Mouse (Mus musculus) splenic B cell, adult 2 months (primary cell): ENCODE data around the gene Ech1.
A peak's percentile ranks its signal among the peaks of the same experiment; 100 is the strongest.

Source experiments
- DNase-seq: peaks from one replicate; pipeline ENCODE4 v3.0.0-alpha.2; 2011; ENCODE audit warnings: low read depth, low spot score
- H3K27me3 ChIP-seq: 2 replicates; pipeline ENCODE4 v1.6.1; 2012; ENCODE audit warnings: mild to moderate bottlenecking, low read length, moderate library complexity, mixed read lengths; ENCODE audit not compliant: control insufficient read depth, poor library complexity, insufficient read depth, severe bottlenecking
- H3K36me3 ChIP-seq: 2 replicates; pipeline ENCODE4 v1.6.1; 2012; ENCODE audit warnings: mild to moderate bottlenecking, low read length, moderate library complexity, mixed read lengths; ENCODE audit not compliant: control insufficient read depth, poor library complexity, insufficient read depth, severe bottlenecking

The Ech1 gene

GRCm38 (mm10) chr7:28824941-28825685, at the start of gene Ech1:
Gene Ech1 (plus strand): TSS chr7:28825217.
- DNase-seq = peak; percentile 92
- H3K36me3 ChIP-seq = peaks cover 15% of the 10 kb centered on the region
- H3K27me3 ChIP-seq = no peaks in the 10 kb centered on the region

DNA sequence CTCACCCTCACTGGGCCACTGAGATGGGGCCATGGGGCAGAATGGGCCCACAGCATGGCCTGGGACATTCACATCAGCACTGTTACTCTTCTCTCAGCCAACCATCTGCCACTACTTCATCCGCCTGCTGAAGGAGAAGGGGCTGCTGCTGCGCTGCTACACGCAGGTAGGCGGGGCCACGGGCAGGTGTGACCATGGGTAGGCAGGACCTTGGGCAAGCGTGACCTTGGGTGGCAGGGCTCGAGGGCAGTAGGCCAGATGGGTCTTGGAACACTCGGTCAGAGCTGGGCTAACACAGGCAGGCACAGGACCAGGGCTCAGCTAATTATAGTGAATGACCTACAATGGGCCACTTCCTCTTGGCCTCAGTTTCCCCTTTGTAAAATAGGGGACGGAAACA, 46.2 kb upstream of the Ech1 start:
- no peak for DNase-seq
- H3K36me3 ChIP-seq = peaks cover 13% of the 10 kb centered on the region
- no peaks in the 10 kb centered on the region for H3K27me3 ChIP-seq

DNA sequence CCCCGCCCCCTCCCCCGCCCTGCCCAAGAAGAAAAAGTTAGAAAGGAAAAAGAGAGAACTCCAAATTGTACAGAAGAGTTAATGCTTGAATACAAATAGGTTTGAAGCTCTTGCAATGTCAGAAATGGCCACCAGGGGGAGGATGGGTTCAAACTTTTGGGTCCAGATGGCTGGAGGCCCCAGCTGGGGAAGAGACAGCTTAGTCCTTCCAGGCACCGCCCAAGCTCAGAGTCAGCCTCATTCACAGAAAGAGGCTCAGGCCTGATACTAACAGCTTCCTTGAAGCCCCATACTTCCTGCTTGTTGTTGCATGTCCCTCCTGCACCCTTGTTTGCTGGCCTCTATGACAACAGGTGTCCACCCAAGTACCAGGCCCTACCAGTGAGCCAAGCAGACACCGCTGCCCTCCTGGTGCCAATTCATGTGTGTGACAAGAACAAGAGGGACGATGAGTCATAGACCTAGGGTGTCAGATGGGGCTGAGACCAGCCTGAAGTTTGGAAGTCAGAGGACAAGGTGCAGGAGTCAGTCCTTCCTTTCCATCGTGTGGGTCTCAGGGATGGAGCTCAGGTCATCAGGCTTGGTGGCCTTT, 44.9 kb upstream of the Ech1 start:
- peak; percentile 93 for DNase-seq
- Histone ChIP-seq H3K27me3 (no peaks in the 10 kb centered on the region), H3K36me3 (peaks cover 7% of the 10 kb centered on the region)

DNA sequence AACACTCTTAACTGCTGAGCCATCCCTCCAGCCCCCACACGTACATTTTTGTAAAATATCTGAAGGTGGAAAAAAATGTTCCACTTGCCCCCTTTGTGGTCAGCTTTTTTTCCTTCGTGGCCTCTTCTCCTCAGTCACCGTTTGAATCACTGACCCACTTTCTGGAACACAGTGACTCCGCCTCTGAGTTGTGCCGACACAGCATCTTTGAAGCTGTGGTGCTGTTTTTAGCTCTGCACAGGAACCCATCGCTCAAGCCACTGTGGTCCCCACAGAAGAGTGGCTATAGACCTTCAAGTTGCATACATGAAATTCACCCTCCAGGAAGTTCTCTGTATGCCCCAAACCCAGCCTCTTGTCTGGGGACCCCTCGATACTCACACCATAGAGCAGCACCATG, 44.2 kb upstream of the Ech1 start:
- DNase-seq = no peak
- Histone ChIP-seq H3K36me3 (peaks cover 5% of the 10 kb centered on the region), H3K27me3 (no peaks in the 10 kb centered on the region)

- H3K27me3 ChIP-seq = no peaks in the 10 kb centered on the region
- peaks cover 5% of the 10 kb centered on the region; the same call in 1 of the 2 replicates for H3K36me3 ChIP-seq
- peak; percentile 80 for DNase-seq
Measured at GRCm38 (mm10) chr7:28781261-28781663, 43.8 kb upstream of the Ech1 start.

GRCm38 (mm10) chr7:28785161-28785560, 39.9 kb upstream of the Ech1 start:
- H3K36me3 ChIP-seq = no peaks in the 10 kb centered on the region; the same call in 1 of the 2 replicates

DNA sequence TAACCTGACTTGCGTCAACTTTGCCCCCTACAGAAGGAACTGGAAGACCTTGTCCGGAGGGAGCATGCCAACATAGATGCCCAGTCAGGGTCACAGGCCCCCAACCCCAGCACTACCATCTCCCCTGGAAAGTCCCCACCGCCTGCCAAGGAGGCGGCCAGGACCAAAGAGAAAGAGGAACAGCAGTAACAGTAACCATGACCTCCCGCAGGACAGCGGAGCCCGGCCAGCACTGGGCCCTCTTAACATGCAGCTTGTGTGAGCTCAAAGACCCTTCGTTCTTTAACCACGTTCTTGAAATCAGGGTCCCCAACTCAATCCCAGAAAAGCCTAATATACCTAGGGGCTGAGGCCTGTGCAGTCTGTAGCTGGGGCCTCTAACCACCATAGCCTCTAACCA, 37.1 kb upstream of the Ech1 start:
- no peaks in the 10 kb centered on the region; the same call in 1 of the 2 replicates for H3K36me3 ChIP-seq
- peak; percentile 37 for DNase-seq
- H3K27me3 ChIP-seq = no peaks in the 10 kb centered on the region

More at GRCm38 (mm10) chr7:28785161-28785560, 39.9 kb upstream of the Ech1 start:
- no peaks in the 10 kb centered on the region for H3K27me3 ChIP-seq
- no peak for DNase-seq

DNA sequence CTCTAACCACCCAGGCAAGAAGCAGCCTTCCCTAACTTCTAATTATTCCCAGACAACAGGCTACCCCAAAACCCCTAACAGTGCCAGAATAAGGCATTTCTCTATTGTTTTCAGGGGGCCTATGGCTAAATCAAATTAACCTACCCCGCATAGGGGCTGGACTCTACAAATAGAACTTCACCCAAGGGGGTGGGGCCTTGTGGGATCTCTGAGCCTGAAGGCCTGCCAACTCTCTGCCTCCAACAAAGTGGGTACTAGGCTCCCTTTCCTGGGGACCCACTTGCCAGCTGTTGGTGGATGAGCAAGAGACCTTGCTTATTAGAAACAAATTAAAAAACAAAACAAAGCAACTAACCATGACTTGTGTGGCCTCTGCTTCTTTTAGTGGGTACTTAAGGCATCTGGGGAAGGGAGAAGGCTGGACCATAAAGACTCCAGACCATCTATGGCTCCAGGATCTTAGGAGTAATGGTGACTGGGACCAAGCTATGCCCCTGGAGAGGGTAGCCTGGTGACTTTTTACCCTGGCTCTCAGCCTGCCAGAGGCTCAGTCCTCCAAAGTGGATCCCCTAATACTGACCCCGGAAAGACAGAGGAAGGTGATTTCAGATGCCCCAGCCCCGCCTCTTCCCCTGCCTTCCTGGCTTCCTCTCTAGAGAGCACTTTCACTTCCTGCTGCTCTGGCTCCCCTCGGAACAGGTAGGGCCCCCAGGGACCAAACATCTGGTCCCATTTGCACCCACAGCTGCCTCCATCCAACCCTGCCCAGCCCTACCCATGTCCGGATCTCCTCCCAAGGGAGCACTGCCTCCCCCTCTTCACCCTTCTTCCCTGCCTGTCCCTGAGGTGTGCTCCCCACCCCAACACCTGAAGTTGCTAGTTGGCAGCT, 36.5 kb upstream of the Ech1 start, which contains the start of gene Rinl:
Rinl (plus strand) TSS at position 663 of the 889 bp plus-strand sequence.
- Histone ChIP-seq H3K36me3 (no peaks in the 10 kb centered on the region; the same call in 1 of the 2 replicates), H3K27me3 (no peaks in the 10 kb centered on the region)
- DNase-seq = peak; percentile 92

DNA sequence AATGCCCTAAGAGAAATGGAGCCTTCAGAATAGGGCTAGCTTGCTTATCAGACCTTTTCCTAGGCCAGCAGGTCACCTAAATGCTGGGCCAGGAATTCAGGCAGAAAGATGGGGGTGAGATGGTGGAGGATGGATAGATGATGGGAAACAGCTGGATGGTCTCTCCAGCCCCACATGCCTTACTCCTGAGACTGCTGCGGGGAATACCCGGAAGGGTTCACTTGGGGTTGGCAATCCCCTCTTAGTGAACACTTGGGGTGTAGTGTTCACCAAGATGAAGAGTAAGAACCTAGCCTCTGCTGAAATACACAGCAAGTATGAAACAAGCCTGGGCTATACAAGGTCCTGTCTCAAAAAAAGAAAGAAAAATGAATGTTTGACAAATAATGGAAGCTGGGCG, 35.8 kb upstream of the Ech1 start:
- Histone ChIP-seq H3K27me3 (no peaks in the 10 kb centered on the region), H3K36me3 (no peaks in the 10 kb centered on the region; the same call in 1 of the 2 replicates)
- no peak for DNase-seq

- DNase-seq = no peak
- H3K27me3 ChIP-seq = no peaks in the 10 kb centered on the region
- no peaks in the 10 kb centered on the region; the same call in 1 of the 2 replicates for H3K36me3 ChIP-seq
Measured at GRCm38 (mm10) chr7:28790066-28790806, 34.8 kb upstream of the Ech1 start.

DNA sequence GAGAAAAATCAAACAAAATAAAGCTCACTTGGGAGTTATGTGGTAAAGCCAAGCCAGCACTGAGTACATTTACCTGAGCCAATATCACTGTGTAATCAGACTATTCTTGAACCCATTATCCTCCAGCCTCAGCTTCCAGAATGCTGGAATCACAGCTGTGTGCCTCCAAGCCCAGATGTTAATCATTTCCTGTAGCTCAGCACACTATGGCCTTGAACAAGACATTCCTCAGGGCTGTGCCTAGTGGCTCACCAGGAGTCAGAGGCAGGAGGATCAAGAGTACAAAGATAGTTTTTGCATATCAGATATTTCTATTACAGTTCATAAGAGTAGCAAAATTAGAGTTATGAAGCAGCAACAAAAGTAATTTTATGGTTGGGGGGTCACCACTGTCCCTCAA, 33.3 kb upstream of the Ech1 start:
- DNase-seq = no peak
- H3K27me3 ChIP-seq = no peaks in the 10 kb centered on the region
- no peaks in the 10 kb centered on the region for H3K36me3 ChIP-seq

GRCm38 (mm10) chr7:28792391-28793185, 32.4 kb upstream of the Ech1 start:
- Histone ChIP-seq H3K27me3 (no peaks in the 10 kb centered on the region), H3K36me3 (no peaks in the 10 kb centered on the region)
- peak; percentile 38 for DNase-seq

GRCm38 (mm10) chr7:28793834-28794233, 31.2 kb upstream of the Ech1 start:
- no peaks in the 10 kb centered on the region for H3K27me3 ChIP-seq
- DNase-seq = peak; percentile 67
- no peaks in the 10 kb centered on the region for H3K36me3 ChIP-seq
